Mouse (Mus musculus) limb, embryonic 11.5 days (tissue): Measurements from ENCODE around the gene Ift88. TPM values are rescaled to one million over a fixed set of nuclear protein-coding genes. Genes with fewer than 3 reads are reported as not detected.

Experiments used
- ATAC-seq: fragments of 200-750 bp; cut with Nextera tagmentation; 2 replicates; pipeline ENCODE4 v1.8.0; 2017; ENCODE audit warnings: low read depth; ENCODE audit not compliant: insufficient number of reproducible peaks, low FRiP score, low TSS enrichment
- DNase-seq: peaks from one replicate; pipeline ENCODE4 v3.0.0-alpha.2; 2015; ENCODE audit warnings: low spot score
- H3K27ac ChIP-seq: fragments of 300-500 bp; sonication (generic); replicated peaks from 2 replicates; pipeline ENCODE4 v1.5.1; 2014; ENCODE audit warnings: low read depth, mild to moderate bottlenecking, low read length
- H3K27me3 ChIP-seq: fragments of 300-500 bp; sonication (generic); 2 replicates; pipeline ENCODE4 v1.6.1; 2014; ENCODE audit warnings: mild to moderate bottlenecking, low read length, mixed read lengths; ENCODE audit not compliant: control insufficient read depth, insufficient read depth
- H3K36me3 ChIP-seq: fragments of 300-500 bp; sonication (generic); 2 replicates; pipeline ENCODE4 v1.6.1; 2014; ENCODE audit warnings: mild to moderate bottlenecking, low read length, moderate library complexity, mixed read lengths; ENCODE audit not compliant: control insufficient read depth, insufficient read depth
- H3K4me1 ChIP-seq: fragments of 300-500 bp; sonication (generic); 2 replicates; pipeline ENCODE4 v1.6.1; 2014; ENCODE audit warnings: low read length, mixed read lengths; ENCODE audit not compliant: control insufficient read depth, insufficient read depth
- H3K4me2 ChIP-seq: fragments of 300-500 bp; sonication (generic); 2 replicates; pipeline ENCODE4 v1.6.1; 2014; ENCODE audit warnings: low read depth, mild to moderate bottlenecking, moderate library complexity; ENCODE audit not compliant: severe bottlenecking
- H3K4me3 ChIP-seq: fragments of 300-500 bp; sonication (generic); 2 replicates; pipeline ENCODE4 v1.5.1; 2014; ENCODE audit warnings: low read depth, low read length
- H3K9ac ChIP-seq: fragments of 300-500 bp; sonication (generic); 2 replicates; pipeline ENCODE4 v1.6.1; 2014; ENCODE audit warnings: mild to moderate bottlenecking, low read length
- H3K9me3 ChIP-seq: fragments of 300-500 bp; sonication (generic); 2 replicates; pipeline ENCODE4 v1.6.1; 2016; ENCODE audit warnings: low read length; ENCODE audit not compliant: control insufficient read depth
- WGBS: fragments of 180-500 bp; shearing (Covaris S2); extraction: QIAGEN DNeasy Blood & Tissue Kit; methylation state at CpG from one replicate; pipeline ENCODE4 v1.1.7; 2014; 5-methylcytosine and 5-hydroxymethylcytosine counted together
- polyA plus RNA-seq: library from polyadenylated mRNA; unstranded; fragments of >200 nt; fragmentation: Nextera tagmentation; extraction: Ambion mirVana; gene quantifications from 2 replicates; pipeline ENCODE4 v1.2.1, GENCODE M21; 2014

The Ift88 gene
- polyA plus RNA-seq, 1 experiment from 2014 or later = 15.1 TPM

GRCm38 (mm10) chr14:57523762-57524161 lies 99.9 kb downstream of the Ift88 start:
- H3K9me3 ChIP-seq = no peaks in the 10 kb centered on the region
- no peak overlapping the region for H3K27ac ChIP-seq
- ATAC-seq (no peak), DNase-seq (no peak)
- WGBS = 77% methylated on average over 9 of the region's 9 CpGs
- no peaks in the 10 kb centered on the region for H3K36me3 ChIP-seq
- H3K4me1 ChIP-seq = no peaks in the 10 kb centered on the region
- 0 out of 2 replicates have a peak, but pooled peaks cover 2% of the 10 kb centered on the region for H3K27me3 ChIP-seq
- H3K4me3 ChIP-seq = no peak overlapping the region
- no peak overlapping the region for H3K4me2 ChIP-seq
- no peak overlapping the region for H3K9ac ChIP-seq

GRCm38 (mm10) chr14:57524671-57525387 lies 101.0 kb downstream of the Ift88 start, which contains the start of gene Il17d:
Gene Il17d, plus strand, starts transcription at chr14:57524777.
- Histone ChIP-seq H3K4me2 (peak within 1 kb of the TSS; percentile 93), H3K4me3 (peak within 1 kb of the TSS; percentile 58), H3K9me3 (no peaks in the 10 kb centered on the region), H3K27ac (peak within 1 kb of the TSS; percentile 6; the same call in 1 of the 2 replicates), H3K36me3 (no peaks in the 10 kb centered on the region), H3K9ac (peak within 1 kb of the TSS; percentile 70), H3K27me3 (0 out of 2 replicates have a peak, but pooled peaks cover 2% of the 10 kb centered on the region), H3K4me1 (peaks cover 3% of the 10 kb centered on the region; the same call in 1 of the 2 replicates)
- under 1% methylated on average over 55 of the region's 104 CpGs for WGBS
- ATAC-seq (no peak; the same call in 1 of the 2 replicates), DNase-seq (peak; percentile 67)

GRCm38 (mm10) chr14:57525388-57526049 lies 101.7 kb downstream of the Ift88 start:
- Histone ChIP-seq H3K9ac (peak overlapping the region; percentile 65), H3K4me3 (peak overlapping the region; percentile 58), H3K9me3 (no peaks in the 10 kb centered on the region), H3K4me2 (peak overlapping the region; percentile 93), H3K4me1 (peaks cover 3% of the 10 kb centered on the region; the same call in 1 of the 2 replicates), H3K27me3 (0 out of 2 replicates have a peak, but pooled peaks cover 2% of the 10 kb centered on the region), H3K36me3 (no peaks in the 10 kb centered on the region), H3K27ac (no peak overlapping the region; the same call in 1 of the 2 replicates)
- under 1% methylated on average over 45 of the region's 60 CpGs for WGBS
- ATAC-seq = peak; percentile 86
- peak; percentile 81 for DNase-seq

- 50% methylated on average over 10 of the region's 10 CpGs for WGBS
- H3K9ac ChIP-seq = no peak overlapping the region
- peak overlapping the region; percentile 93 for H3K4me2 ChIP-seq
- H3K4me1 ChIP-seq = peaks cover 3% of the 10 kb centered on the region; the same call in 1 of the 2 replicates
- ATAC-seq = no peak
- no peak overlapping the region for H3K27ac ChIP-seq
- H3K9me3 ChIP-seq = no peaks in the 10 kb centered on the region
- DNase-seq = no peak
- no peaks in the 10 kb centered on the region for H3K36me3 ChIP-seq
- 0 out of 2 replicates have a peak, but pooled peaks cover 2% of the 10 kb centered on the region for H3K27me3 ChIP-seq
- H3K4me3 ChIP-seq = no peak overlapping the region; the same call in 1 of the 2 replicates
Measured at GRCm38 (mm10) chr14:57526050-57526623, 102.3 kb downstream of the Ift88 start.

- no peak overlapping the region for H3K9ac ChIP-seq
- no peaks in the 10 kb centered on the region for H3K9me3 ChIP-seq
- ATAC-seq (no peak), DNase-seq (no peak)
- WGBS = 39% methylated on average over 7 of the region's 7 CpGs
- H3K27ac ChIP-seq = no peak overlapping the region
- peaks cover 3% of the 10 kb centered on the region; the same call in 1 of the 2 replicates for H3K4me1 ChIP-seq
- no peak overlapping the region for H3K4me3 ChIP-seq
- H3K36me3 ChIP-seq = no peaks in the 10 kb centered on the region
- H3K4me2 ChIP-seq = no peak overlapping the region
- 0 out of 2 replicates have a peak, but pooled peaks cover 2% of the 10 kb centered on the region for H3K27me3 ChIP-seq
Measured at GRCm38 (mm10) chr14:57527122-57527521, 103.3 kb downstream of the Ift88 start.

GRCm38 (mm10) chr14:57527598-57527997 lies 103.7 kb downstream of the Ift88 start:
- Histone ChIP-seq H3K4me1 (peaks cover 3% of the 10 kb centered on the region; the same call in 1 of the 2 replicates), H3K27me3 (0 out of 2 replicates have a peak, but pooled peaks cover 2% of the 10 kb centered on the region), H3K27ac (no peak overlapping the region), H3K4me2 (no peak overlapping the region), H3K9ac (no peak overlapping the region), H3K9me3 (no peaks in the 10 kb centered on the region), H3K4me3 (no peak overlapping the region), H3K36me3 (no peaks in the 10 kb centered on the region)
- WGBS = 47% methylated on average over 2 of the region's 2 CpGs
- ATAC-seq (no peak), DNase-seq (no peak)

- no peak overlapping the region for H3K9ac ChIP-seq
- peaks cover 3% of the 10 kb centered on the region; the same call in 1 of the 2 replicates for H3K4me1 ChIP-seq
- H3K4me2 ChIP-seq = no peak overlapping the region
- no peaks in the 10 kb centered on the region for H3K27me3 ChIP-seq
- 53% methylated on average over 10 of the region's 10 CpGs for WGBS
- H3K4me3 ChIP-seq = no peak overlapping the region
- no peaks in the 10 kb centered on the region for H3K9me3 ChIP-seq
- H3K27ac ChIP-seq = no peak overlapping the region
- DNase-seq (no peak), ATAC-seq (no peak)
- H3K36me3 ChIP-seq = no peaks in the 10 kb centered on the region
Measured at GRCm38 (mm10) chr14:57529086-57529785, 105.4 kb downstream of the Ift88 start.
